Mouse (Mus musculus): Measurements from ENCODE around the gene Surf6.

GRCm38 (mm10) chr2:26878571-26878970 is 24.1 kb downstream of the Surf6 start:
- no peak for TF ChIP-seq CTCF (IDR thresholded peaks at IDR 0.05; ENCODE audit: extremely low read depth, insufficient read length, insufficient replicate concordance, low read depth, low read length)
- no peak for TF ChIP-seq POLR2A (IDR thresholded peaks at IDR 0.05; ENCODE audit: low read depth, low read length)

Measured in small intestine, adult 2 months (tissue).